Mouse (Mus musculus) hindbrain, embryonic 11.5 days (tissue): ENCODE data around the gene Cd300ld5. TPM values are rescaled to one million over a fixed set of nuclear protein-coding genes. Genes with fewer than 3 reads are reported as not detected.
A peak's percentile ranks its signal among the peaks of the same experiment; 100 is the strongest.

Source experiments
- ATAC-seq: fragments of 200-750 bp; cut with Nextera tagmentation; 2 replicates; pipeline ENCODE4 v1.8.0; 2017; ENCODE audit warnings: mild to moderate bottlenecking, moderate TSS enrichment, moderate library complexity; ENCODE audit not compliant: low FRiP score
- DNase-seq: peaks from one replicate; pipeline ENCODE4 v3.0.0-alpha.2; 2015; ENCODE audit warnings: low spot score
- H3K27ac ChIP-seq: fragments of 300-500 bp; sonication (generic); 2 replicates; pipeline ENCODE4 v1.5.1; 2014; ENCODE audit warnings: mild to moderate bottlenecking, low read depth, low read length
- H3K27me3 ChIP-seq: fragments of 300-500 bp; sonication (generic); 2 replicates; pipeline ENCODE4 v1.6.1; 2014; ENCODE audit warnings: mild to moderate bottlenecking, low read length, moderate library complexity, mixed read lengths; ENCODE audit not compliant: control insufficient read depth, insufficient read depth
- H3K36me3 ChIP-seq: fragments of 300-500 bp; sonication (generic); 2 replicates; pipeline ENCODE4 v1.6.1; 2014; ENCODE audit warnings: mild to moderate bottlenecking, low read length, moderate library complexity, mixed read lengths; ENCODE audit not compliant: control insufficient read depth, insufficient read depth
- H3K4me1 ChIP-seq: fragments of 300-500 bp; sonication (generic); replicated peaks from 2 replicates; pipeline ENCODE4 v1.6.1; 2014; ENCODE audit warnings: low read length, mixed read lengths; ENCODE audit not compliant: control insufficient read depth, insufficient read depth
- H3K4me2 ChIP-seq: fragments of 300-500 bp; sonication (generic); replicated peaks from 2 replicates; pipeline ENCODE4 v1.6.1; 2014; ENCODE audit warnings: mild to moderate bottlenecking, low read depth, low read length
- H3K4me3 ChIP-seq: fragments of 300-500 bp; sonication (generic); 2 replicates; pipeline ENCODE4 v1.5.1; 2014; ENCODE audit warnings: low read depth, low read length
- H3K9ac ChIP-seq: fragments of 300-500 bp; sonication (generic); 2 replicates; pipeline ENCODE4 v1.6.1; 2014; ENCODE audit warnings: low read depth, low read length
- H3K9me3 ChIP-seq: fragments of 300-500 bp; sonication (generic); 2 replicates; pipeline ENCODE4 v1.6.1; 2016; ENCODE audit warnings: low read length; ENCODE audit not compliant: control insufficient read depth
- WGBS: fragments of 180-500 bp; shearing (Covaris S2); extraction: QIAGEN DNeasy Blood & Tissue Kit; methylation state at CpG from one replicate; pipeline ENCODE4 v1.1.7; 2014; 5-methylcytosine and 5-hydroxymethylcytosine counted together
- polyA plus RNA-seq: library from polyadenylated mRNA; unstranded; fragments of >200 nt; fragmentation: Nextera tagmentation; extraction: Ambion mirVana; gene quantifications from 2 replicates; pipeline ENCODE4 v1.2.1, GENCODE M21; 2014

The Cd300ld5 gene
- polyA plus RNA-seq, 1 experiment from 2014 or later: not detected

GRCm38 (mm10) chr11:115077436-115077835 is 39.9 kb upstream of the Cd300ld5 start:
- ATAC-seq (no peak), DNase-seq (no peak)
- peaks cover 18% of the 10 kb centered on the region for H3K27me3 ChIP-seq
- H3K27ac ChIP-seq: no peak overlapping the region
- no peaks in the 10 kb centered on the region for H3K4me1 ChIP-seq
- H3K9me3 ChIP-seq: no peaks in the 10 kb centered on the region
- WGBS: 90% methylated on average over 1 of the region's 1 CpGs
- H3K4me3 ChIP-seq: no peak overlapping the region
- H3K9ac ChIP-seq: no peak overlapping the region
- H3K4me2 ChIP-seq: no peak overlapping the region
- H3K36me3 ChIP-seq: no peaks in the 10 kb centered on the region

GRCm38 (mm10) chr11:115075859-115076258 is 38.3 kb upstream of the Cd300ld5 start:
- DNase-seq: no peak
- no peak overlapping the region for H3K4me3 ChIP-seq
- ATAC-seq: no peak
- 56% methylated on average over 5 of the region's 5 CpGs for WGBS
- no peaks in the 10 kb centered on the region for H3K9me3 ChIP-seq
- no peak overlapping the region for H3K9ac ChIP-seq
- H3K4me2 ChIP-seq: no peak overlapping the region
- no peak overlapping the region for H3K27ac ChIP-seq
- no peaks in the 10 kb centered on the region for H3K36me3 ChIP-seq
- peaks cover 4% of the 10 kb centered on the region for H3K4me1 ChIP-seq
- peaks cover 18% of the 10 kb centered on the region for H3K27me3 ChIP-seq

GRCm38 (mm10) chr11:115075407-115075806 is 37.8 kb upstream of the Cd300ld5 start:
- Histone ChIP-seq H3K4me3 (no peak overlapping the region), H3K4me1 (peaks cover 6% of the 10 kb centered on the region), H3K4me2 (no peak overlapping the region), H3K36me3 (no peaks in the 10 kb centered on the region), H3K27ac (no peak overlapping the region), H3K27me3 (peaks cover 18% of the 10 kb centered on the region), H3K9me3 (no peaks in the 10 kb centered on the region), H3K9ac (no peak overlapping the region)
- ATAC-seq (no peak), DNase-seq (no peak)
- 81% methylated on average over 7 of the region's 7 CpGs for WGBS

- Histone ChIP-seq H3K27me3 (peaks cover 28% of the 10 kb centered on the region), H3K9ac (no peak overlapping the region), H3K9me3 (no peaks in the 10 kb centered on the region), H3K4me2 (no peak overlapping the region), H3K27ac (no peak overlapping the region), H3K4me1 (peaks cover 6% of the 10 kb centered on the region), H3K4me3 (no peak overlapping the region), H3K36me3 (no peaks in the 10 kb centered on the region)
- ATAC-seq: no peak
- no peak for DNase-seq
- 63% methylated on average over 5 of the region's 5 CpGs for WGBS
These were observed 35.4 kb upstream of the Cd300ld5 start for GRCm38 (mm10) chr11:115073002-115073401.

GRCm38 (mm10) chr11:115071631-115072294 is 34.2 kb upstream of the Cd300ld5 start:
- WGBS: 12% methylated on average over 14 of the region's 14 CpGs
- Histone ChIP-seq H3K36me3 (no peaks in the 10 kb centered on the region), H3K27me3 (peaks cover 28% of the 10 kb centered on the region), H3K9ac (0 out of 2 replicates have a peak overlapping the region, but pooled peaks have one; percentile 7), H3K9me3 (no peaks in the 10 kb centered on the region), H3K4me3 (no peak overlapping the region), H3K4me1 (peaks cover 6% of the 10 kb centered on the region), H3K4me2 (peak overlapping the region; percentile 32), H3K27ac (0 out of 2 replicates have a peak overlapping the region, but pooled peaks have one; percentile 30)
- no peak for ATAC-seq
- peak; percentile 27 for DNase-seq

- Histone ChIP-seq H3K27ac (peak overlapping the region; percentile 30; the same call in 1 of the 2 replicates), H3K4me3 (no peak overlapping the region), H3K4me2 (peak overlapping the region; percentile 32), H3K9ac (0 out of 2 replicates have a peak overlapping the region, but pooled peaks have one; percentile 7), H3K9me3 (no peaks in the 10 kb centered on the region), H3K36me3 (no peaks in the 10 kb centered on the region), H3K4me1 (peaks cover 6% of the 10 kb centered on the region), H3K27me3 (peaks cover 28% of the 10 kb centered on the region)
- DNase-seq: peak; percentile 56
- 5% methylated on average over 9 of the region's 9 CpGs for WGBS
- peak; percentile 53 for ATAC-seq
These were observed 33.5 kb upstream of the Cd300ld5 start for GRCm38 (mm10) chr11:115071015-115071551.

GRCm38 (mm10) chr11:115066768-115067167 is 29.2 kb upstream of the Cd300ld5 start:
- Histone ChIP-seq H3K27ac (no peak overlapping the region), H3K27me3 (peaks cover 14% of the 10 kb centered on the region), H3K9ac (no peak overlapping the region), H3K36me3 (no peaks in the 10 kb centered on the region), H3K4me3 (no peak overlapping the region), H3K9me3 (no peaks in the 10 kb centered on the region), H3K4me1 (peaks cover 6% of the 10 kb centered on the region), H3K4me2 (no peak overlapping the region)
- WGBS: 70% methylated on average over 6 of the region's 6 CpGs
- ATAC-seq (no peak), DNase-seq (no peak)

- Histone ChIP-seq H3K4me1 (no peaks in the 10 kb centered on the region), H3K36me3 (no peaks in the 10 kb centered on the region), H3K4me2 (no peak within 1 kb of the TSS), H3K9me3 (no peaks in the 10 kb centered on the region), H3K4me3 (no peak within 1 kb of the TSS), H3K9ac (no peak within 1 kb of the TSS), H3K27ac (no peak within 1 kb of the TSS), H3K27me3 (peaks cover 6% of the 10 kb centered on the region)
- 33% methylated on average over 5 of the region's 5 CpGs for WGBS
- ATAC-seq (no peak), DNase-seq (no peak)
These were observed 24.5 kb upstream of the Cd300ld5 start, which contains the start of gene Cd300e for GRCm38 (mm10) chr11:115062077-115062476. Gene Cd300e (minus strand): TSS chr11:115062177.

GRCm38 (mm10) chr11:115059797-115060196 is 22.2 kb upstream of the Cd300ld5 start:
- DNase-seq: no peak
- Histone ChIP-seq H3K36me3 (no peaks in the 10 kb centered on the region), H3K27me3 (0 out of 2 replicates have a peak, but pooled peaks cover 2% of the 10 kb centered on the region), H3K4me2 (no peak overlapping the region), H3K9ac (no peak overlapping the region), H3K9me3 (no peaks in the 10 kb centered on the region), H3K4me1 (no peaks in the 10 kb centered on the region), H3K27ac (no peak overlapping the region), H3K4me3 (no peak overlapping the region)
- 75% methylated on average over 2 of the region's 2 CpGs for WGBS
- no peak for ATAC-seq
